Mouse (Mus musculus) thymus, postnatal 36 days (tissue): ENCODE measurements around the gene Iqsec3.

Source experiments
- DNase-seq, 2 experiments: peaks; one replicate each; pipeline ENCODE4 v3.0.0; 2022; ENCODE audit warnings: mixed read lengths in 2 of 2

Iqsec3 gene

DNA sequence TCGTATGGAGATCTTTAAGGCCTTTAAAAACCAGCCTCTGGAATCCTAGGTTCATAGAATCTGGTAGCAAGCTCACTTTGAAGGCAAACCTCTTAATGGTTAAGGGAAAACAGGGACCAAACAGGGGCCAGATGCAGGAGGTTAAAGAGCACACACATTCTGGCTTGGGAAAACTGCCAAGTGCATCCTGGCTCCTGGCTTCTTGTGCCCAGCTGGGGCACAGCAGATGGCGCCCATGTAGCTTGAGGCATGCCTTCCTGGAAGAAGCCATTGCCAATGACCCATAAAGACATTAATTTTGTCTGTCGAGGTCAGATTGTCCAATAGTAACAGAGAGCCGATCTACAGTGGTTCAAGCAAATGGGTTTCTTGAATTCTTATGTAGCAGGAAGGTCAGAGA, 109.5 kb downstream of the Iqsec3 start:
- DNase-seq, result no peak

DNA sequence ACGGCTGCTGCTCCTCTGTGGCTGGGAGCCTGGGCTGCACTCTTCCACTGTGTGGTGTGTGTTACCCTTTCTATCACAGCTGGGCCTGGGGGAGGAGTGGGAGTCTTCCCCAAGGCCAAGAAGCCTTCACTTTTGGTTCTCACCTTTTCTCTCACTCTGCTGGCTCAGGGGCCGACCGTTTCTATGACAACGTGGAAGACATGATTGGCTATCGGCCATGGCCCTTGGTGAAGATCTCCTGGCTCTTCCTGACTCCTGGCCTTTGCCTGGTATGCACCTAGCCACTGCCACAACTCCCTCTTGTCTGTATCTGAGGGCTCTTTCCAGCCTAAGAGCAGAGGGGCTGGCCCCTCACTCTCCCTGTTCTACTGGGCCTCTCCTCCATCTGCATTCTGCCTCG, 110.4 kb downstream of the Iqsec3 start:
- DNase-seq, result no peak

DNA sequence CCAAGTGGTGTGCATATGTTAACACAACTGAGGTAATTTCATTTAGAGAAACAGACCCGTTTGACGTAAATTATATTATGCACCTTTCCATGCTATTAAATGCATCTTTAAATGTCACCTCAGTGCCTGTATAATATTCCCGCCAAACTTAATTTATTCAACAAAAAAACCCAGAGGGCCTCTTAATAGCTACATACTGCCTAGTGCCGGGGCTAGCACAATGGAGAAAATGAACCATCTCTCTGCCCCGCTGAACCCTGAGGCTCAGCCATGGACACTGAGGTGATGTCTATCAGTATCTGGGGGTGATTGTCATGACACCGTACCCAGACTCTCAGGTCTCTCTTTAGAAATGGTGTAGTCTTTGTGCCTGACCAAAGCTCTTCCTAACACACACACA, 116.2 kb downstream of the Iqsec3 start:
- no peak for DNase-seq

DNA sequence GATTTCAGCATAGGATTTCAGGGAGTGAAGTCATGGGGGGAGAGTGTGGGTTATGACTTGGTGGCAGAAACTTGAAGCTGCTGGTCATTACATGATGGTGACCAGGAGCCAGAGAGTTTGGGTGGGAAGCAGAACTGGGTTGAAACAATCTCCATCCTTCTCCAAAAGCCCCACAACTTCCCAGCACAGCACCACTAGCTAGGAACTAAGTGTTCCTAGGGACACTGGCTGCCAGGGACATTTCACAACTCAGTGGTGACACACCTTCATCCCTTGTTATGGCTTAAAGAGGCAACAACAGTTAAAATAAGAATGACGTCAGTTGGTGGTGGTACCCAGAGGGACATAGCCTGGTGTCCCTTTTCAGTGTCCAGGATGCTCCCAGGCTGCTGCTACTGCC, 117.4 kb downstream of the Iqsec3 start:
- no peak for DNase-seq

DNA sequence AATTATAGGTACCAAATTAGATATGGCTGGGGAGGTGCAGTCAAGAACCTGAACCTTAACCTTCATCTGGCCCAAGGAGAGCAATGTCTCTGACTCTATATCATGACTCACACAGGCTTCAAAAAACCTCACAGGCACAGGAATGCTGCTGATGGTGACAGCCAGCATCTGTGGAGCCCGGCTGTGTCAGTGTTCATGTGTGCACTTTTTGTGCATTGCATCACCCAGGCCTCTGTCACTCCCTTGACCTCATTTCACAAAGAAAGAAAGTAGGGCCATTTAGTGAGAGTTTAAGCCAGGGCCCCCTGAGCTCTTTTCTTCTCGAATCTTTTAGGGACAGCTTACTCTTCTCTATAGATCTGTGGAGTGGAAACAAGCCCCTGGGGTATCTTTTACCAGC, 121.2 kb downstream of the Iqsec3 start:
- DNase-seq, result no peak

DNA sequence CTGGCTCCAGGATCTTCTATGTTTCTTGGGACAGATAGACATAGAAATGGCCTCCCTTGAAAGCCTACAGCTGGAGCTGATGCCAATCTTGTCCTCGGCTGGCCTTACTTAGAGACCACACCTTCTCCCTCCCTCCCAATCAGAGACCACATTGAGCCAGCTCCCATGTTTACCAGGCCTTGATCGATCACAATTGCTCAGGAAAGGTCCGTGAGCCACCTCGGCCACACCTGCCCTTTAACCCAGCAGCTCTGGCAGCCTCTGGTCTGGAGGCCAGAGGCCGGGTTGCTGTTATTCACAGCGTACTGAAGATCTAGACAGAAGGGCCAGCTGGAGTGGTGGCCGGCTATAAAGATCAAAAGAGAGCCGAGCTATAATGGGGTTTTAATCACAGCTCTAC, 127.0 kb downstream of the Iqsec3 start:
- DNase-seq, result no peak

DNA sequence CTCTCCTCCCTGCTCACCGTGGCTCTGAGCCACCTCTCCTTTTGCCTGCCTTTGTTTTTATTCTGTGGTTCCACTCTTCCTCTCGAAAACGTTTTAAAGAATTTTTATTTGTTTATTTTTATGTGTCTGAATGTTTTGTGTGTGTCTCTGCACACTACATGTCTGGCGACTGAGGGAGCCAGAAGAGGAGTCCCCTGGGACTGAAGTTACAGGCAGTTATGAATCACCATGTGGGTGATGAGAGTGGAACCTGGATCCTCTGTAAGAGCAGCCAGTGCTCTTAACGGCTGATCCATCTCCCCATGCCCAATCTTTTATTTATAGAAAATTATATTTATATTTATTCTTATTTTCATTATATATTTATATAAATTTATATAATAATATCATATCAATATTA, 129.1 kb downstream of the Iqsec3 start:
- no peak for DNase-seq

DNA sequence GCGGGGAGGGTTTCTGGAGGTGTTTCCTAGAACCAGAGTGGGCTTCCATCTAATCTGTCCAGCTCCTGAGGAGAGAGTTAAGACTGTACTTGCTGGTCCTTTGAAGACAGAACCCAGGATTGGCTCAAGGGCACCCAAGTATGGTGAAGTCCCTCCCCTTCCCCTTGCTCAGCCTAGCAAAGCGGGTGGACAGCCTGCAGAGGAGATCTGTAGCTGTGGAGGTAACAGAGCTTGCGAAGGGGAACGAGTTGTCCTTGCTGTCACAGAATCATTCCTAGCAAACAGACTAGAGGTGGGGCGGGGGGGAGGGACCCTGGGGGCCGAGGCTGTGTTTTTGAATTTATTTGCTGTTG, 129.7 kb downstream of the Iqsec3 start:
- DNase-seq, result no peak

DNA sequence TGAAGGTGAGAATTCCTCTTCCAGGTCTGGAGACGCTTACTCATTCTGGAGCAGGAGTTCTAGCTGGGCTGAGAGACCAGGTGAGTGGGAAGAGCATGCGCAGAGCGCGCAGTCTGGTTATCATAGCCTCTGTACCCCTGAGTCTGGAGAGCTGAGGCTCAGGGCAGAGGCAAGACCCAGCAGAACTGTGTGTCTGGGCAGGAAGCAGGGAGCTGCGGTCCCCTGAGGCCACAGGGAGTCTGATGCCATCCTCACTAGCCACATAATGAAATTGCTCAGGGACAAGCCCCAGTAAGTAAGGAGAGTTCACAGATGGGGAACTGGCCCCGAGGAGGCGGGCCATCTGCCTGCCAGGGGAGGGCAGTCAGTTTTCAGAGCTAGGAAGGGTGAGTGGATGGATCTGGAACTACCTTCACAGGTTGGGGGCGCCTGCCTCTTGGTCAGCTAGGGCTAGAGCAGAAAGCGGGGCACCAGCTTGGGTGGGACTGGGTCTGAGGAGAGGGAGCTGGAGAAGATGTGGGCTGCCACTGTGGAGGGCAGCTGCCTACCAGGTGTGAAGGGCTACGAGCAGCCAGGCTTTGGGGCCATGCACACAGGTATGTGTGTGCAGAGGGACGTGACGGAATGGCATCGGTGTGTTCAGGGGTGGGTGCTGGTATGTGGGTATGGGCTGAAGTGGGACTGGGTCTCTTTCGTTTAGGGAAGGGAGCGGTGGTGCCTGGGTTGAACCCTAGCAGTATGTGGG, 130.3 kb downstream of the Iqsec3 start, which contains the start of gene Slc6a12:
TSS of gene Slc6a12 (plus strand) at position 51 of the 745 bp plus-strand sequence.
- no peak for DNase-seq

DNA sequence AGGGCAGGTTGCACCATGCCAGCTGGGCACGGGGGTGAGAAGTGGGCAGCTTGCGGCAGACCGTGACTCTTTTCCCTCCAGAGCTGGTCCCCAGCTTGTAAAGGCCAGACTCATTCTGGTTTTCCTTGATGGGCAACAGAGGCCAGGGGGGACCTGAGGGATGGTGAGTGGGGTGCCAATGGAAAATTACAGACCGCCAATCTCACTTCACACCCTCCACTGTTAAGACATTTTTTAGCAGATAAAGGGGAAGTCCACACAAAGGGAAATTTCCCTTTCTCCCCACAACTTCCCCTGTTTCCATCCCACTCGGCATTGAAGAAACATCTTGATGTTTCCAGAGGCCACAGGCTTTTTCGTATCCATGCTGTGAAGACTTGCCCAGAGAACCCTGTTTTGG, 131.8 kb downstream of the Iqsec3 start:
- DNase-seq, result no peak

DNA sequence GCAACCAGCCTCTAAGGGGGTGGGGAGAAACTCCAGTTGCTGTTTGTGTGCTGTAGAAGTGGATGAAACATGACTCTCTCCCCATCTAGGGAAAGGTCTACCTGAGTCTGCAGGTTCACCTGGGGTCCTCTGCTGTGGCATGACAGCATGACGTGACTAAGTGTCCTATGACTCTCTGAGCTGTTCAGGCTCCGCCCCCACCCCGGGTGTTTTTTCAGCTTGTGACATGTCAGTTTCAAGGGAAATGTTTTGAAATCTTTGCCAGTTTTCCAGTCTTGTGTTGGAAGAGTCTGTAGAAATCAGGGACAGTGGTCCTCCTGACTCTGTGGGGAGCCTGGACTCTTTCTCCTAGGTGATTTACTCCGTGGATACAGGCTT, 135.0 kb downstream of the Iqsec3 start:
- no peak for DNase-seq

DNA sequence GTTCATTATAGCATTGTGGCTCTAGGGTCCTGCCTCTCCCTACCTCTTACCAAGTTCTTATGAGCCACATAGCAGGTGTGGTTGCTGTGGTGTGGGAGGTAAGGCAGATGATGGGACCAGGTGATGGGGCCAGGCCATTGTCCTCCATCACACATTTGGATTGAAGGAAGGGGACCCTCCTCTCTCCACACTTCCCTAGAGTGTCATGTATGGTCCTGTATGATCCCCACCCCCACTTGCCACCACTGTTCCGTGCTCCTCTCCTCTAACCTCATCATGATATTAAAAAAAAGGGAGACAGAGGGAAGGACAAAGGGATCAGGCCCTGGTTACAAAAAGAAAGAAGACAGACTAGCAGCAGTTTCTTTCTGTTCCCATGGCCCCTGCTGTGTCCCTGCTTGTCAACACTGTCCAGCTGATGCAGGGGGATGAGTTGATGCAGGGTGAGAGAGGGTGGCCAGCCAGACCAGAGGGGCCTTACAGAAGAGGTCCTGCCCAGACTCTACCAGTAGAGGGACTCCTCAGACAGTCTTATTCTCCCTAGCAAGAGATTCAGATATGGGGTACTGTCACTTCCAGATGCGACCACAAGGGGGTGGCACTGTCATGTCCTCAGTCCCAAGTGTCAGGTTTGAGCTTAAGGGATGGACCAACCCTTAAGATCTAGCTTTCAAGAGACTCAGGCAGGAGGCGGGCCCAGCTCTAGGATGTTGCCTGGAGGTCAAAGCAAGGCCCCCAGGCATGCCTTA, 135.5 kb downstream of the Iqsec3 start:
- DNase-seq, result peak; percentile 76 to 79

DNA sequence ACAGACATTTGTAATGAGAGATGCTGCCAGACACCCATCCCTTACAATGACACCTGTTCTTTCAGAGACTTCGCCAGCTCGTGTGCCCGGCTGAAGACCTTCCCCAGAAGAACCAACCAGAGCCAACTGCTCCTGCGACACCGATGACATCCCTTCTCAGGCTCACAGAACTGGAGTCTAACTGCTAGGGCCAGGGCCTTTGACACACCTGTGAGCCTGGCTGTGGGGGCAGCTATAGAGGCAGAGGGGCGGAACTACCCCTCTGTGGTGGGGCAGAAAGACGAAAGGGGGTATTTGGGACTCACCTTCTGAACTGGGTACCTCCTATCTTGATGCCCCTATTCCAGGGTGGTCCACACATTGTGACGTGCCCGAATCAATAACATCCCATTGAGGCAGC, 136.2 kb downstream of the Iqsec3 start:
- DNase-seq, result peak; percentile 24 to 49

DNA sequence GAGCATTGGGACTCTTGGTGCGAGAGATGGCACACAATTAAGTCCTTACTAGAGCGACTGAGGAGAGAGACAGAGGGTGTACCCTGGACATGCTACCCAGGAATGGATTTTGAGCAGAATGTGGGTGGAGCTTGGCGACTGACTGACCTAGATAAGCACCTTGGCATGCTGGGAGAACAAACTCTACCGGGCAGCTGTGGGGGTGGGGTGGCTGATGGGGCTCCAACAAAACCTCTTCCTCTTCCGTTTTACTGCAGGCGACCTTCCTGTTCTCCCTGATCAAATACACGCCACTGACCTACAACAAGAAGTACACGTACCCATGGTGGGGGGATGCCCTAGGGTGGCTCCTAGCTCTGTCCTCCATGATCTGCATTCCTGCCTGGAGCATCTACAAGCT, 136.9 kb downstream of the Iqsec3 start:
- DNase-seq, result peak; percentile 75 to 86

DNA sequence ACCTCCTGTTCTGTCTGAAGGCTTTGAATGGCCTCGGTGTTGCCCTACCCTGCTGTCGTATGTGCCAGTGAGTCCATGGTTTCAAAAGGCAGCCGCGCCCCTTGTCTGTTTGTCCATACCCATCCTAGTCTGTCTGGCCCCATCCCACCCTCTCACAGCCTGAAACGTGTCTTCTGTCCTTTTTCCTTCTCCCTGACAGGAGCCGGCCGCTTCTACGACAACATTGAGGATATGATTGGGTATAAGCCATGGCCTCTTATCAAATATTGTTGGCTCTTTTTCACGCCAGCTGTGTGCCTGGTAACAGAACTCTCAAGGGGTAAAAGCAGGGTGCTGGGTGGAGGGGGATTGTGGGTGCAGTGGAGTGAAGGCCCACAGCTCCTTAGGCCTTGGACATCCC, 137.6 kb downstream of the Iqsec3 start:
- no peak for DNase-seq

DNA sequence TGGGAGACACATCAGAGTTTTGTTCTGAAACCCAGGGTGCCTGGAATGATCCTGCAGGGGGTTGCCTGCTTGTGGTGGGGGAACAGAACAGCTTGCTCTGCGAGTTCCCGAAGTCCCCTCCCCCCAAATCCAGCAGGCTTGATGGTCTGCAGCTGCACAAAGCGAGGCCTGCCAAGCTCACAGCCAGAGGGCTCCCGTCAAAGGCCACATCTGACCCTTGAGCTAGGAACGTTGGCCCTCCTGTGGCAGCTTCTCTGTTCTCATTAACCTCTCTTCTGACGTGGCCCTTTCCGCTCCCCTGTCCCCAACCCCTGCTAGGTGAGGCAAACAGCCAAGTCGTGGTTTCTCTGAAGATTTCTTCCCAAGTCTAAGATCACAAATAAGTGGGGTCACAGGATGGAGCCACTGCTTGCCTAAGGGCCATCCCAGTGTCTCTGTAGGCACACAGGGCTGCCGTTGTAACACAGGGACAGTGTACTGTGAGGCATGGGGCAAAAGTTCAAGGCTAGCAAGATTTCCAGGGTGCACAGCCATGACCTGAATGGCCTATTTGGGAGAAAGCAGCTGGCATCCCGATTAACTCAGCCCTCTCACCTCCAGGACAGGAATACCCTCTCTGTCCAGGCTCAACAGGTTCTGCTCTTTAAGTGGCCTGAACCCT, 143.5 kb downstream of the Iqsec3 start:
- no peak for DNase-seq

DNA sequence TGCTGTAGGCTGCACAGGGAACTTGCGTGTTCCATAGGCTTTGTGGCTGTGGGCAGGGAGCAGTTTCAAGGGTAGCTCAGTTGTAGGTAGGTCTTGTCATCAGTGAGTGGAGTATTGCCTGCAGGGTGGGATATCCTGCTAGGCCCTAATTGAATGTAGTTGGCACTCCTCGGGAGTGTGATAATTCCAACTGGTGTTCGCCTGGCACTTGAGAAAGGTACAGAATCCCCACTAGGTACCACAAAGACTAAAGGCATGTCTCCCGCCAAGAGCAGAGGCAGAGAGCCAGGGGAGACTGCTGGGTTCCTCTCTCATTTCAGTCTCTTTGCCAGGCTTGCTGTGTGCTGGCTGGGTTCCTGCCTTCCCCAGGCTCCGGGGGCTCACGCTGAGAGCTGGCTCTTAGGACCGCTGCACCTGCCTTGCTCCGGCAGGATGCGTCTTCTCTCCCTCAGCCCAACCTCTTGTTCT, 145.0 kb downstream of the Iqsec3 start:
- DNase-seq, result peak in 1 of 2 experiments; percentile 48

DNA sequence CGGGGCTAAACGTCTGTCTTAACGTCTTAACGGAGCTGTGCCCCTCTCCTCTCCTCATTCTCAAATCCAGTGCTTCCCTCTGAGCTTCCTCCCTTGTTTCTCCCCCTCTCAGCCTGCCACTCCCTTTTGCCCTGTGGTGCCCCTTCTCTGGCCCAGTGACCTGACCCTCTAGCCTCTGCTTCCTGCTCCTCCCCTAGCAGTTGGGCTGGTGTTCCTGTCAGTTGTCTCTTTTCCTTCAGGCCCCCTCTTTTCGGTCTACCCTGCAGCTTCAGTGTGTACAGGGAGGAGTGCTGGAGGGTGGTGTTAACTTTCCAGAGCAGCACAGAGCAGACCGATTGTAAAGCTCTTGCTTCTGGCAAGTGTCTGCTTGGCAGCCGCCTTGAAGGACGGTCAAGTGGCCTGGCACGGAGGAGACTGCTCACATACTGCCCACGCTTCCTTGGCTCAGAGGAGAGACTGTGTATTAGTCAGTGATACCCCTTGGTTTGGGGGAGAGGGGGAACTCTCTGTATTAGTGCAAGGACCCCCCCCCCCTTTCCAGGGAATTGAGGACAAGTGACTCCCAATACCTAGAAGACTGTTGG, 146.9 kb downstream of the Iqsec3 start:
- DNase-seq, result no peak

DNA sequence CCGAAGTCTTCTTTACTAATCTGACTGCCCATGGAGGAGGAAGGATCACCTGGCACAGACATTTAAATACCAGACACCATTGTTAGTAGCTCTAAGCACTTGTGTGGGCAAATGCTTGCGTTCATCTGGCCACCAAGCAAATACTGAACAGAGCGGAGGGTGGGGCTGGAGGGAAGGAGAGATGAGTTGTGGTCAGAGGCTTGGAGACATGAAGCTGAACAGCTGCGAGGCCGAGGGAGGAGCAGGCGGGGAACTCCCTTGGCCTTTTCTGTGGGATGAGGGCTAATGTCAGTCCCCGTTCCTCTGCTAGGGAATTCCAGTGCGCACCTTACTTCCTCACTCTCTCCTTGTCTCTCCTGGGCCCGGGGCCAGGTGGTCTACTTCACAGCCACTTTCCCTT, 147.7 kb downstream of the Iqsec3 start:
- no peak for DNase-seq

DNA sequence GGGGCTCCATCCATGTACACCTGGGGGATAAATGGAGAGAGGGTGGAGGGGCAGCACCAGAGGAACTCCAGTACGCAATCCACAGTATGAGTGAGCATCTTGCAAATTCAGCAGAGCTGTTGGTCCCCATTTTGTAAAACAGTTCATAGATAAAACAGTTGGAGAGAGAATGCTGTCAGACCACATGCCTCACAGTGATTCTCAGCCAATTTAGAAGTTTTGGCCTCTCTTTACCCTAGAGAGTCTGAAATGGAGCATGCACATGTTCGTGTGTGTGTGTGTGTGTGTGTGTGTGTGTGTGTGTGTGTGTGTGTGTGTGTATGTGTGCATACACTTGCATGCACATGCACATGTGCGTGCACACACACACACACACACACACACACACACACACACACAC, 148.2 kb downstream of the Iqsec3 start:
- DNase-seq, result no peak
